Mouse (Mus musculus) retina, adult 2 months (tissue): ENCODE data around the gene Ciart.
"Not testable (repeated sequence)": the region's sequence is repeated elsewhere in the genome, so short reads cannot be mapped to it uniquely, and the experiment has no call there.

Experiments used
- DNase-seq: peaks from one replicate; pipeline ENCODE4 v3.0.0-alpha.2; 2012; ENCODE audit warnings: low read depth, low spot score

Ciart gene

GRCm38 (mm10) chr3:95865050-95865449, 17.0 kb downstream of the Ciart start:
- peak; percentile 34 for DNase-seq

GRCm38 (mm10) chr3:95863578-95863977, 18.5 kb downstream of the Ciart start:
- DNase-seq: no peak

- peak; percentile 64 for DNase-seq
Measured at GRCm38 (mm10) chr3:95861796-95862195, 20.3 kb downstream of the Ciart start.

- no peak for DNase-seq
Measured at GRCm38 (mm10) chr3:95861216-95861615, 20.8 kb downstream of the Ciart start.

GRCm38 (mm10) chr3:95860323-95860722, 21.7 kb downstream of the Ciart start:
- no peak for DNase-seq

GRCm38 (mm10) chr3:95858278-95858677, 23.8 kb downstream of the Ciart start:
- DNase-seq: not testable (repeated sequence)

- DNase-seq: not testable (repeated sequence)
Measured at GRCm38 (mm10) chr3:95857050-95857449, 25.0 kb downstream of the Ciart start.

- DNase-seq: no peak
Measured at GRCm38 (mm10) chr3:95856115-95856514, 25.9 kb downstream of the Ciart start.

- peak; percentile 83 for DNase-seq
Measured at GRCm38 (mm10) chr3:95855502-95856089, 26.5 kb downstream of the Ciart start, which contains the start of gene Prpf3. Prpf3 (minus strand) TSS chr3:95855885.

GRCm38 (mm10) chr3:95851317-95851716, 30.7 kb downstream of the Ciart start:
- DNase-seq: no peak

- DNase-seq: no peak
Measured at GRCm38 (mm10) chr3:95850611-95851010, 31.4 kb downstream of the Ciart start.

- DNase-seq: no peak
Measured at GRCm38 (mm10) chr3:95842503-95843214, 39.4 kb downstream of the Ciart start.

GRCm38 (mm10) chr3:95839250-95839649, 42.8 kb downstream of the Ciart start:
- DNase-seq: no peak

GRCm38 (mm10) chr3:95829053-95829452, 53.0 kb downstream of the Ciart start:
- DNase-seq: no peak
